Mouse (Mus musculus): ENCODE measurements around the gene Tubb3. TPM values are rescaled to one million over a fixed set of nuclear protein-coding genes. Genes with fewer than 3 reads are reported as not detected.
A peak's percentile ranks its signal among the peaks of the same experiment; 100 is the strongest.
"Not testable (repeated sequence)": the region's sequence is repeated elsewhere in the genome, so short reads cannot be mapped to it uniquely, and the experiment has no call there.

Tubb3 gene
- polyA plus RNA-seq, 1 experiment from 2014 or later: 24.4 TPM

DNA sequence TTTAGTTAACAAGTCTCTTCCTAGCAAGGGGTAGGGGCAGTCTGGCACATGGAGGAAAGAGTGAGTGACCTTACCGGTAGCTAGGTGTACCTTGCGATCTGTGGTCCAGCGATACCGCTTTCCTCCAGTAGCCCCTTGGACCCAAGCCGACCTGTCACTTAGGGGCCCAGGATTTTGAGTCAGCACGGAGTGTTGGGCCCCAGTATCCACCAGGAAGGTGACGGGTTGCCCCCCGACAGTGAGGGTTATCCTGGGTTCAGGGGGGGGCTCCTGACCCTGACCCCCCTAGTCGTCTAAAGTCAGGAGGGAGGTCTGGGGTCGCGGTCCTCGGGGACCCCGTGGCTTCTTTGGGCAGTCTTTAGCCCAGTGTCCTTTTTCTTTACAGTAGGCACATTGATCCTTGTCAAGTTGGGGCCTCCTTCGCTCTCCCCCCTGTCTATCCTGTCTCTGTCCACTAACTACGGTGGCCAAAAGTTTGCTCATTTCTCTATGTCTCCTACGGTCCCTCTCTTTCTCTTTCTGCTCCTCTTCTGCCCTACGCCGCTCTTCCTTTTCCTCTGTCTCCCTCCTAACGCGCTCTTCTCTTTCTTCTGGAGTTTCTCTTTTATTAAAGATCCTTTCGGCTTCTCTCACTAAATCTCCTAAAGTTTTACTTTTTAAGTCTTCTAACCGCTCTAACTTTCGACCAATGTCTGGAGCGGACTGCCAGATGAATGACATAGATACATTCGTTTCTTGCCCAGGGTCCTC lies 20.6 kb downstream of the Tubb3 start:
- H3K27me3 ChIP-seq (ENCODE audit: control insufficient read depth, insufficient read depth, low read length): no peaks in the 10 kb centered on the region
- no peak overlapping the region for H3K9ac ChIP-seq (ENCODE audit: low read length)
- H3K36me3 ChIP-seq (ENCODE audit: control insufficient read depth, insufficient read depth, low read length): no peaks in the 10 kb centered on the region
- DNase-seq (ENCODE audit: low spot score) (no peak), ATAC-seq (ENCODE audit: low FRiP score, low TSS enrichment) (no peak)
- no peak overlapping the region for H3K4me2 ChIP-seq (replicated peaks; ENCODE audit: low read depth)
- WGBS: 95% methylated on average over 25 of the region's 25 CpGs
- no peak overlapping the region for H3K27ac ChIP-seq (replicated peaks)
- no peak overlapping the region for H3K4me3 ChIP-seq (ENCODE audit: low read depth, low read length)
- H3K4me1 ChIP-seq (replicated peaks; ENCODE audit: control insufficient read depth, insufficient read depth): no peaks in the 10 kb centered on the region
- H3K9me3 ChIP-seq (ENCODE audit: control insufficient read depth, low read length): peaks cover 20% of the 10 kb centered on the region; the same call in 1 of the 2 replicates
- TF ChIP-seq EP300 (optimal IDR thresholded peaks at IDR 0.05): no peak
- TF ChIP-seq CTCF (IDR thresholded peaks at IDR 0.05; ENCODE audit: low read depth): no peak

DNA sequence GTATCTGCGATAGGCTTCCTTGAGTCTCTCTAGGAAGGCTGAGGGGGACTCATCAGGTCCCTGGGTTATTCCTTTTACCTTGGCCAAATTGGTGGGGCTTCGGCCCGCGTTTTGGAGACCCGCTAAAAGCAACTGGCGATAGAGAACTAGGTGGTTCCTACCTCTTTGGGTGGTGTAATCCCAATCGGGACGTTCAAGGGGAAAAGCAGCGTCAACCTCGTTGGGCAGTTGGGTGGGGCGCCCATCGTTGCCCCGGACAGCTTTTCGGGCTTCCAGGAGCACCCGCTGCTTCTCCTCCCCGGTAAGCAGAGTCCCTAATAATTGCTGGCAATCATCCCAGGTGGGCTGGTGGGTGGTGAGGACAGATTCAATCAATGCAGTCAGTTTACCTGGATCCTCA lies 21.2 kb downstream of the Tubb3 start:
- Histone ChIP-seq H3K4me1 (replicated peaks; ENCODE audit: control insufficient read depth, insufficient read depth) (no peaks in the 10 kb centered on the region), H3K9ac (ENCODE audit: low read length) (no peak overlapping the region), H3K36me3 (ENCODE audit: control insufficient read depth, insufficient read depth, low read length) (no peaks in the 10 kb centered on the region), H3K27ac (replicated peaks) (no peak overlapping the region), H3K4me2 (replicated peaks; ENCODE audit: low read depth) (no peak overlapping the region), H3K9me3 (ENCODE audit: control insufficient read depth, low read length) (peaks cover 17% of the 10 kb centered on the region; the same call in 1 of the 2 replicates), H3K27me3 (ENCODE audit: control insufficient read depth, insufficient read depth, low read length) (no peaks in the 10 kb centered on the region), H3K4me3 (ENCODE audit: low read depth, low read length) (no peak overlapping the region)
- ATAC-seq (ENCODE audit: low FRiP score, low TSS enrichment) (no peak), DNase-seq (ENCODE audit: low spot score) (no peak)
- TF ChIP-seq EP300 (optimal IDR thresholded peaks at IDR 0.05): no peak
- no peak for TF ChIP-seq CTCF (IDR thresholded peaks at IDR 0.05; ENCODE audit: low read depth)
- whole genome bisulfite sequencing: 96% methylated on average over 16 of the region's 16 CpGs

DNA sequence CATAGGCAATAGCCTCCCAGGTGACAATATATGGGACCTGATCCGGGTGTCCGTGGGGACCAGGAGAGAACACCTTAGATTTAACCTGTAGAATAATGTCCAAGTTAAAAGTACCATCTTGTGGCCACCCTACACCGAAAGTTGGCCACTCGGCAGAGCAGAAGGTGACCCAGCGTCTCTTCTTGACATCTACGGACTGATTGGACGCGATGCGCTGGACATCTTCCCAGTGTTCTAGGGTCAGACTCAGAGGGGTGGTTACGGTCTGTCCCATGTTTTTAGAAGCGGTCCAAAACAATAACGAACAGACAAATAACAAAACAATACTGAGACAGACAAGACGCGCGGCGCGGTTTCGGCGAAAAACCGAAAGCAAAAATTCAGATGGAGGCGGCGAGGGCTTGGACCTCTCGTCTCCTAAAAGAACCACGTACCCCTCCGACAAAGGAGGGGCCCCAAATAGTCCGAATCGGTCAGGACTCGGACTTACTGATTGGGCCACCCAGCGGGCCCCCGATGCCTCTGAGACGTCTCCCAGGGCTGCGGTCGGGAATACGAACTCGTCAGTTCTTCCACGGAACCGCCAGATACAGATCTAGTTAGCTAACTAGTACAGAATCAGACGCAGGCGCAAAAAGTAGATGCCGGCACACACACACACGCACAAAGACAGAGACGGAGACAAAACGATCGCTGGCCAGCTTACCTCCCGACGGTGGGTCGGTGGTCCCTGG lies 22.2 kb downstream of the Tubb3 start:
- WGBS: 98% methylated on average over 36 of the region's 47 CpGs
- not testable (repeated sequence) for ATAC-seq (ENCODE audit: low FRiP score, low TSS enrichment); H3K27me3 ChIP-seq (ENCODE audit: control insufficient read depth, insufficient read depth, low read length)

DNA sequence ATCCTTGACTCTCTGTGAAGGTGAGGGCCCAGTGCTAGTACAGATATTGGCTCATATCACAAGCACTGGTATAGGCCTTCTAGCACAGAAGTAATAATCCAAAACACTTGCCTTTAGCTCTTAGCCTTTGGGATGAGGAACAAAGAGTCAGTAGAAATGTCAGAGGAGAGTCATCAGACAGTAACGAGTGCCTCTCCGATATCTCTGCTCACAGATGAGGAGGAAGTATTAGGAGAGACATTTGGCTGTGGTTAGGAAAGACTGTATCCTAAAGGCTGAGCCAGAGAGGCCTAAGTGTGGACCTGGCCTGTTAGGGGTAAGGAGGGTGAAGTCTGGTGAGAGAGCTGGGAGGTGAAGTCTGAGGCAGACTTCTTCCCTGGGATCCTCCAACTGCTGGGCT lies 30.6 kb downstream of the Tubb3 start:
- DNase-seq (ENCODE audit: low spot score) (no peak), ATAC-seq (ENCODE audit: low FRiP score, low TSS enrichment) (no peak)
- H3K9me3 ChIP-seq (ENCODE audit: control insufficient read depth, low read length): no peaks in the 10 kb centered on the region
- WGBS: 82% methylated on average over 2 of the region's 2 CpGs
- no peaks in the 10 kb centered on the region for H3K4me1 ChIP-seq (replicated peaks; ENCODE audit: control insufficient read depth, insufficient read depth)
- H3K27me3 ChIP-seq (ENCODE audit: control insufficient read depth, insufficient read depth, low read length): no peaks in the 10 kb centered on the region
- H3K27ac ChIP-seq (replicated peaks): no peak overlapping the region
- H3K9ac ChIP-seq (ENCODE audit: low read length): no peak overlapping the region
- no peak overlapping the region for H3K4me2 ChIP-seq (replicated peaks; ENCODE audit: low read depth)
- H3K4me3 ChIP-seq (ENCODE audit: low read depth, low read length): no peak overlapping the region
- TF ChIP-seq EP300 (optimal IDR thresholded peaks at IDR 0.05): no peak
- no peaks in the 10 kb centered on the region for H3K36me3 ChIP-seq (ENCODE audit: control insufficient read depth, insufficient read depth, low read length)

More for the DNA sequence above, 22.2 kb downstream of the Tubb3 start:
- not testable (repeated sequence) for H3K27ac ChIP-seq (replicated peaks); H3K4me2 ChIP-seq (replicated peaks; ENCODE audit: low read depth); H3K9me3 ChIP-seq (ENCODE audit: control insufficient read depth, low read length); H3K4me1 ChIP-seq (replicated peaks; ENCODE audit: control insufficient read depth, insufficient read depth); H3K36me3 ChIP-seq (ENCODE audit: control insufficient read depth, insufficient read depth, low read length); H3K4me3 ChIP-seq (ENCODE audit: low read depth, low read length); DNase-seq (ENCODE audit: low spot score); H3K9ac ChIP-seq (ENCODE audit: low read length)

DNA sequence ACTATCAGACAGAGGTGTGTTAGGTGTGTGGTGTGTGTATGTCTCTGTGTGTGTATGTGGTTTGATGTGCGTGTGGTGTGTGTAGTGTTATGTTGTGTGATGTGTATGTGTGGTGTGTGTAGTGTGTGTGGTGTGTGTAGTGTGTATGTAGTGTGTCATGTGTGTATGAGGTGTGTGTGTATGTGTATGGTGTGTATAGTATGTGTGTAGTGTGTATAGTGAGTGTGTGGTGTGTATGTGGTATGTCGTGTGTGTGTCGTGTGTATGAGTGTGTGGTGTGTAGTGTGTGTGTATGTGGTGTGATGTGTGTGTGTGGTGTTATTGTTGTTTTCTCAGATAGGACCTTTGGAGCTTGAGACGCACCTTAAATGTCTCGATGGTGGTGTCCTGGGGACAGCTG lies 31.1 kb downstream of the Tubb3 start:
- no peak overlapping the region for H3K9ac ChIP-seq (ENCODE audit: low read length)
- H3K4me3 ChIP-seq (ENCODE audit: low read depth, low read length): peak overlapping the region; percentile 79; the same call in 1 of the 2 replicates
- no peaks in the 10 kb centered on the region for H3K36me3 ChIP-seq (ENCODE audit: control insufficient read depth, insufficient read depth, low read length)
- no peaks in the 10 kb centered on the region for H3K27me3 ChIP-seq (ENCODE audit: control insufficient read depth, insufficient read depth, low read length)
- H3K4me1 ChIP-seq (replicated peaks; ENCODE audit: control insufficient read depth, insufficient read depth): no peaks in the 10 kb centered on the region
- TF ChIP-seq EP300 (optimal IDR thresholded peaks at IDR 0.05) (no peak), CTCF (IDR thresholded peaks at IDR 0.05; ENCODE audit: low read depth) (no peak)
- no peak for DNase-seq (ENCODE audit: low spot score)
- H3K9me3 ChIP-seq (ENCODE audit: control insufficient read depth, low read length): no peaks in the 10 kb centered on the region
- H3K4me2 ChIP-seq (replicated peaks; ENCODE audit: low read depth): 0 out of 2 replicates have a peak overlapping the region, but pooled peaks have one; percentile 77
- WGBS: 86% methylated on average over 5 of the region's 5 CpGs
- no peak for ATAC-seq (ENCODE audit: low FRiP score, low TSS enrichment)
- peak overlapping the region; percentile 69; the same call in 1 of the 2 replicates for H3K27ac ChIP-seq (replicated peaks)
